Mouse (Mus musculus): ENCODE results near the gene Bicdl1.

DNA sequence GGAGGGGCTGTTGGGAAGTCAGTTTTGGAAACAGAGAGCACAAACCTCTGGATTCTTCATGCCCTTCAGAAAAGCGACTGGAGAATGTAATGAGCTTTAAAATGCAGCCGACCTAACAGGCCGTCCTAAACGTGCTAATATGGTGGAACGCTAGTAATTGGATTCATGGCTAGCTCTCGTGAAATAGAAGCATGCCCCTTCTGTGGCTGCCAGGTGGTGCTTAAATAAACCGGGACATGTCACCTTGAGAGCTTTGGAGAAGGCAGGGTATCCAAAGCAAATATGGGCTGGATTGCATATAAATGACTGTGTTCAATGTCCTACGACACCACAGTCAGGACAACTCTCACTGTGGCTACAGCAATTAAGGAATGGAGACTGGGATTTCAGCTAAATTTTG, 35.4 kb upstream of the Bicdl1 start:
- TF ChIP-seq CTCF (IDR thresholded peaks at IDR 0.05; ENCODE audit: control insufficient read depth, insufficient read depth, low read length) (no peak), POLR2A (IDR thresholded peaks at IDR 0.05; ENCODE audit: borderline replicate concordance, control insufficient read depth, low read depth, low read length) (no peak)
